Mouse (Mus musculus): ENCODE measurements around the gene Poglut1.

- TF ChIP-seq CTCF (IDR thresholded peaks at IDR 0.05; ENCODE audit: borderline replicate concordance, insufficient read depth, low read depth, low read length) (no peak), POLR2A (IDR thresholded peaks at IDR 0.05; ENCODE audit: borderline replicate concordance, insufficient read depth, low read length) (no peak)
Observed at GRCm38 (mm10) chr16:38562968-38563327, 12.9 kb upstream of the Poglut1 start.
